Mouse (Mus musculus) monocyte, adult 5-6 weeks (primary cell): ENCODE measurements at regions not wholly inside any gene's neighbourhood (a gene's known extent, or its start where the extent isn't known, plus 50 kb on each side); places are given as distances from the start of the nearest gene placed in this dataset.
"Not testable (repeated sequence)": the region's sequence is repeated elsewhere in the genome, so short reads cannot be mapped to it uniquely, and the experiment has no call there.

ENCODE experiments used
- ATAC-seq: fragments of 153-309, 156-312 bp; replicated peaks from 2 replicates; pipeline ENCODE4 v1.8.0; 2017; ENCODE audit warnings: mild to moderate bottlenecking; ENCODE audit not compliant: low TSS enrichment, insufficient number of reproducible peaks, severe bottlenecking, poor library complexity, low FRiP score

DNA sequence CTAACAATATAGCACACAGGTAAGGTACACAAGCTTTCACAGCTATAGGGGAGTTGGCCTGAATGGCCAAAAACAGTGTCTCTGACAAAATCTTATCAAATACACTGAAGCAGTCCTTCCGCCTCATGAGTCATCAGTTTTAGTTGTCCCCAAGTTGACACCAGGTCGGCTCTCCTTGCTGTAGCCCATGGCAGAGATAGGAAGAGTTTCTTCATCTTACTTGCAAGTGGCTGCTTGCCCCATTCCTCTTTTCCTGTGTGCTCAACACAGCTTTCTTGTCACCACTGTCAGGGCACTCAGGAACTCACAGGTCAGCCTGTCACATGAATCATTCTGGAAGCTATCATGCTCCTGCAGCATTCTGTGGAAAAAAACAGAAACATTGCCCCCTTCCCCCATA lies 77.1 kb downstream of the Olfr721-ps1 start:
- ATAC-seq, result not testable (repeated sequence)

DNA sequence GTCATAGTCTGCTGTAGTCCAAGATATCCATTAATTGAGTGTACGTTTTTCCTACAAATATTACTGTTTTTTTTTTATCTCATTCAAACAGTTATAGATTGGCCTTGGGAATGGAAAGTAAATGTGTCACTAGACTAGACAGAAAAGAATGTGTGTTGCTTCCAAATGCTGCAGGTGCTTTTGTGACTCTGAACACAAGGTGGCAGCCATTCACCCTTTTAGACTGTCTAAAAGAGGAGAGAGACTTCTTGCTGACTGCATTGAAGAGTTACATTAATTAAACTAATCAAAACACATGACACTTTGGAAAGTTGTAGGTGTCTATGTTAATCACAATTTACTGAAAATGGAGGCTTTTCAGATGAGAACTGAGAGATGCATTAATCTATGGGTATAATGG lies 80.7 kb downstream of the Olfr721-ps1 start:
- ATAC-seq, result no peak

DNA sequence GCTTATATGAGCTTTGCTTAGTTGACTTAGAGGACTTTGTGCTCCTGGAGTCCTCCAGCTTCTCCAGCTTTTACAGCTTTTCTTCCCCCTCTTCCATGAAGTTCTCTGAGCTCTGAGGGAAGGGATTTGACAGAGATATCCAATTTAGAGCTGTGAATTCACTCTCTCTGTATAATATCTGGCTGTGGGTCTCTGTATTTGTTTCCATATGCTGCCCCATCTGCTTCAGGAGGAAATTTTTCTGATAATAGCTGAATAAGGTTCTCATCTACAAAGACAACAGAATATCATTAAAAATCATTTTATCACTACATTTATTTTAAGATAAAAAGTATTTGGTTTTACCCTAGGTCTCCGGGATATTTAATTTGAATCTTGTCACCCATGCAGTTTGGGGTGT lies 85.3 kb downstream of the Olfr721-ps1 start:
- ATAC-seq, result no peak

DNA sequence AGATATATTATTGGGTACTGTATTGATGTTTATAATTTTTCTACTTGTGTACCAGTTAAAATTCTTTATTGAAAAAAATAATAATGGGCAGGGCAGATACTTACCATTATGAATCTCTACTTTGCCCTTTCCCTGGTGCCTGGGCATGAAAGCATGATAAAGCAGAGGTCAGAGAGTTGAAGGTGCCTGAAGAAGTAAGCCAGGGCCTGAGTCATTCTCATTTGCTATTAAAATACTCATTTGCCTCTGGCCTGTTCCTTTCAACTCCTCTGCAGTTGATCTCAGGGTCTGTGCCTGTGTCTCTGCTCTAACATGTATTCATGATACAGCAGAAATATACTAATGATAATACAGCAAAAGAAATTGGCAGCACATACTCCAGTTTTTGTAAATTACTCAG lies 89.4 kb downstream of the Olfr721-ps1 start:
- ATAC-seq, result no peak

DNA sequence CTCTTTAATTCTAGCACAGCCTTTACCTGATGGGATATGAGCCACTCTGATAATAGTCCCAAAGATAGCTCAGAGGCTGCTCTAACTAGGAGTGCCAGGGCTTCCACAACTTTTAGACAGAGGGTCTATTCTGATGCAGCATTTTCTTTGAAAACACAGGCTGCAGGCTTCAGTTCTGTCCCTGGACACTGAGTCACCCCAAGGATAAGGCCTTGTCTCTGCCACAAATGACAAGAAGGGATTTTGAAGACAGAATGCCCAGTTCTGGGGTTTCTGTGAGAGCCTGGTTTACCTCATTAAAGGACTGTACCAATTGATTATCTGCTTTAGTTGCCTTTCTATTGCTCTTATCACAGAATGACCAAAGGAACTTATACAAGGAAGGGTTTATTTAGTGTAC lies 90.9 kb downstream of the Olfr721-ps1 start:
- no peak for ATAC-seq

DNA sequence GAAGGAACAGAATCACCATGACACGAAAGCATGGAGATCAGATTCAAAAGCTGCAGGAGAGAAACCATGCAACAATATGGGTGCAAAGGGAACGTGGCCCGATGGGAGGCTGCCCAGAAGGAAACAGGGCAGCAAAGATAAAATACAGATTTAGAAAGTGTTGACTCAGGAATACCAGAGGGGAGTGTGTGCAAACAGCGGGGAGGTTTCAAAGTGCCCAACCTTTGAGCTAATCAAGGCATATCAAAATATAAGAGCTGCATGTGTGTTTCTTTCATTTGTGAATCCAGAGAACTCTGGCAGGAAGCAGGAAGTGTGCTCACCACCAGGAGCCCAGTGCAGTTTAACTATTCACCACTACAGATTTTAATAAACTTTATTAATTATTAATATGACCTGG lies 110.8 kb downstream of the Olfr721-ps1 start:
- no peak for ATAC-seq

DNA sequence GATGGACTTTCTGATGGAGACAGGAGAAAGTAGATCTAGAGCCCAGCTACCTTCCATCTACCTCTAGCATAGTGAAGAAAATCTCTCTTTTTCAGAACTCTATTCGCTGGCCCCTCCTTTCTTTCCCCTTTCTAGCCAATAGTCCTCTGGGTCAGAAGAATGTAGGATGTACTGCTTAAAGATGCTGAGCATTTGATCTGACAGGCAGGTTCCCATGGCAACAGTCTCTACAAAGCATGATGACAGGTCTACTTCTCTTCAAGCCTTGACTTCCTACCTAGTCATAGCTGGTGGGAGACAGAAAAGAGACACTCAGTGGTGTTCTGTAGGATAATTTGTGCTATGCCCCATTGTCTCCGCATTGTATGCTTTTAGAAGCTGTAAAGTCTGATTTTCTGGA lies 112.0 kb downstream of the Olfr721-ps1 start:
- ATAC-seq, result no peak

DNA sequence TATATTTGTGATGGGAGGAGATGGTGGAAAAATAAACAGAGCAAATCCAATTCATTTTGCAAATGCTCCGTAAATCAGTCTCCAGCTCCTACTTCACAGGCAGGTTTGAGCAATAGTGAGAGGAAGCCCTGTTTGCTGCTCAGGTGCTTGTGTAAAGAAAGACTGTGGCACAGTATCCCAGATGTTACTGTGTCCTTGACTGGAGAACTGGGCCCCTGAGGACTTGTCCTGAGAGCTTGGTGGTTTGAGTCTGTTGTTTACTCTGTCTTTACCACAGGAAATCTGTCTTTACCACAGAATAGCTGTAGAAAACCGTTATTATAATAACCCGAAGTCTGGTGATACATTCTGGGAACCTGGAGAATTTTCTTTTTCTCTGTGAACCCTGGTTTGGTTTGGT lies 112.4 kb downstream of the Olfr721-ps1 start:
- ATAC-seq, result no peak

DNA sequence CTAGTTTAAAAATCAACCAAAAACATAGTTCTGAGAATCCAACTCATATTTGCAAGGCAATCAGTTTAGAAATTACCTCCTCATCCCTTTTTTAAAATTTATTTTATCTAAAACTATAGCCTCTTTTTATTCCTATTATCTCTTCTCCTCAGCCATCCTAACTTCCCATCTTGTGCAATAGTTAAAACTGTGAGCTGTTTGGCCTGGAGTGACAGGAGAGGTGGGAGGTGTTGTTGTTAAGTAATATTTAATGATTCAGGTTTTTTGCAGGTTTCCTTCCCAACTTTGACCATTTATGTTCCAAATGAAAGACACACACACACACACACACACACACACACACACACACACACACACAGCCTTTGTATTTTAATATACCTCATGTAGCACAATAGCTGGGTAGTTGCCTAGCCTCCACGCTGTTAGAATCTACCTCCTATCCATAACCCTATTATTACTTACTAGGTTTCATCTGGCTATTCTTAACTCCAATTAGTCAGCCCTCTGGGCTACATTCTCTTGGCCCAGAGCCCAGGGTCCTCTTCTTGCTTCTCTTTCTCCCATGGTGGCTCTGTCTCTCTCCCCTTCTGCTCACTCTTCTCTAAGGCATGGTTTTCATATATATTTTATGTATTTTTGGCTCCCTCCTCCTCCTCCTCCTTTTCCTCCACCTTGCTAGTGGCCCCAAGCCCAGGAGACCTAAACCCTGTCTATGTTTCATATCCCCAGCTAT lies 113.5 kb downstream of the Olfr721-ps1 start:
- ATAC-seq, result no peak

DNA sequence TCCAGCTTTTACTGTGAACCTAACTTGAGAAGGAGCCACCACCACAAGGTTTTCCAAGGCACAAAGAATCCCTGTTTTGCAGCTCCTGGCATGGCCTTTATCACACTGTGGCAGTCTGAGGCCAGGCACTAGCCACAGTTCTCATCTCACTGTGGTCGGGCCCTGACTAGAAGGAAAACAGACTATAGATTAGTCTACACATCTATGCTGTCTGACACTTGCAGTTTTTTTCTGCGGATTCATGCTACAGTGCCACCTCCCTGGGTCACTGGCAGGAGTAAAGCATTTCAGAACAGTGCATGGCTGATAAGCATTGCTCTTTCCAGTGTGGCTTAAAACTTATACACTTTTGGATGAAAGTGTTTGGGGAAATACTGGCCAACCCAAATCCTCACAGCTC lies 114.3 kb downstream of the Olfr721-ps1 start:
- no peak for ATAC-seq

DNA sequence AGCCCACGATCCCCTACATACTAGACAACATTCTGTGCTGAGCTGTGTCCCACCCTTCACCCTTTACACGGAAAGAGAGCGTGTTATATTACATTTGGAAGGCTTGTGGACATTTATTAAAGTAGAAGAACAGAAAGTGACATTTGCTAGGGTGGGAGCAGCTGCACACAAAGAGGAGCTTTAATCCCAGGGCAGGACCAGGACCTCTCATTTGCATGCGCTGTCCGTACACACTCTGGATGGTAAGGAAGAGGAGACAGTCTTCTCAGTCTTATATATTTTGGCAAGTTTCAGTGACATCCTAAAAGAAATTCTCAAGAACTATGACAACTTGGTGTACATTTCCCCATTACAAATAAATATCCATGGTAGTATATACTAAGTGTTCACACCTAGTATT lies 114.8 kb downstream of the Olfr721-ps1 start:
- ATAC-seq, result no peak

DNA sequence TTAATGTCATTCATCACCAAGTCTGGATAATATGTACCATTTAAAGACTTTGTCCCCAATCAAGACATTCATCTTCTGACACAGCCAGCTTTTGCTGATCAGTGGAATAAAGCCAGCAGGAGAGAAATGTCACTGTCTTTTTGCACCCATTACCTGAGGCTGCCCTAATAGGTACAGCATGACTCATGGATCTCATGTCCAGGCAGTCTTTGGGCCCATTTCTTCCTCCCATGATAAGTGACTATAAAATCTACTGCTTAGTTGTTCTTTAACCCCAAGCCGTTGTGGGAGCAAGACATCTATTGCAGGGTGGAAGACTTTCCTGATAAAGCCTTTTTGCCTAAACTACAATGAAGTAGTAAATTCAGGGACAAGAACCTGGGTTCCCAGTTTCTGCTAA lies 116.9 kb downstream of the Olfr721-ps1 start:
- no peak for ATAC-seq

DNA sequence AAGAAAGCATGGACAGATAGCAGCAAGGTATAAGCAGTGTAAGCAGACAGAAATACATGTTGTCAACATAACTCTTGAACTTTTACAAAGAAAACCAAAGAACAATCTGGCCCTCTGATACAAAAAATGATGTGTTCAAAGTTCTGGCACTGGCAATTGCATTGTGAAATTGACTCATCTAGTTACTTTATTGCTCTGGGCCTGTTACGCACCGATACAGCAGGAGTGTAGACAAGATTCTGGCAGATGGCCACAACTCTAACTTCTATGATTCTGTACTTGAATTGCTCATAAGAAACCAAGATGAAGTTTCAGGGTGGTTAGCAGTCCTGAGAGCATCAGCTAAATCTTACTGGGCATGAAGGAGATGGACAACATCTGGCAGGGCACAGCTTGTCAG lies 117.7 kb downstream of the Olfr721-ps1 start:
- no peak for ATAC-seq

DNA sequence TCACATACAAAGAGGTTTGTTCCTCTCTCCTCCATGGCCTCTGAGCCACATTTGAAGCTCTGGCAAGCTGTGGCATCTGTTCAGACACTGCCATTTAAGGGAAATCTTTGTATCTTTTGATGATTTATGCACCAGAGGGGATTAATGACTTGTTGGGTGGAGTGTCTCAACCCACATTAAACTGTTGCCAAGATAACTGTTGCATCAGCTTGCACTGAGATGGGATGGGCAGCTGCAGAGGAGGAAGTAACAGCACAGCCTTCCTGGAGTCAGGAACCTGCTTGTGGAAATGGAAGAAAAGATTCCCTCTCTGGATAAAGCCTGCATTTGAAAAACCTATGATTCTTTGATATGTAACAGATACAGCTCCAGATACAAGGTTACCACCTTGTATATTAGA lies 119.1 kb downstream of the Olfr721-ps1 start:
- ATAC-seq, result no peak

DNA sequence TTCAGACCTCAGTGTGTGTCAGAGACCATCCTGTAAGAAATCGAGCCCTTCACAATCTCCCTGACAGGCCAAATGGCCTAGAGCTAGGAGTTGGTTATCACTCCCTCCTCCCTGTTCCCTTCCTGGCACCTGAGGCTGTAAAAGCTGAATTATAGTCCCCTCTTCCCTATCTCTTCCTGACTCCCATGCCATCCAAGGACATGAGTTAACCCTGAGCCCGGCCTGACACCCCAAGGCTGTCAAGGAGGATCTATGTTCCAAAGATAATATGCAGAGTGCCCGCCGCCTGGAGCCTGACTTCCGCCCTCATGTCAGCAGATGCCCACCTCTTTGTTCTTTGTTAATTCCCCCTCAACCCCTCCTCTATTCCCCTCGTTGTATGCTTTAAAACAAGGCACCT lies 120.2 kb downstream of the Olfr721-ps1 start:
- not testable (repeated sequence) for ATAC-seq

DNA sequence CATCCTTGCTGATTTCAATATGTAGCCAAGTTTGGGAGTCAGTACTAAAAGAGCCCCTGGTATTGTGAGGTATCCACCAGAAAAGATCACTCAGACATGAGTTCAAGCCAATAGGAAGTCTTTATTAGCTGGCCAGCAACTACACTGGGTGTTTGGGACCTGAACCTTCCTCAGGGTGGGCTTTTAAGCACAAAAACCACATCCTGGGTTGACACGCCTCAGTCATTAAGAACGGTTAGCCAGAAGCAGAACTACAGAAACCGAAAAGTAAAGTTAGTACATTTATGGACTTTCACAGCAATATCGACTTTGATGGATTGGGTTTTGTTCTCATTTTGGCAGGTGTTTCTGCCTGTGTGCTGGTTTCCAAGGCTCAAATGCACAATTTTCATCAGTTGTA lies 124.1 kb downstream of the Olfr721-ps1 start:
- no peak for ATAC-seq

DNA sequence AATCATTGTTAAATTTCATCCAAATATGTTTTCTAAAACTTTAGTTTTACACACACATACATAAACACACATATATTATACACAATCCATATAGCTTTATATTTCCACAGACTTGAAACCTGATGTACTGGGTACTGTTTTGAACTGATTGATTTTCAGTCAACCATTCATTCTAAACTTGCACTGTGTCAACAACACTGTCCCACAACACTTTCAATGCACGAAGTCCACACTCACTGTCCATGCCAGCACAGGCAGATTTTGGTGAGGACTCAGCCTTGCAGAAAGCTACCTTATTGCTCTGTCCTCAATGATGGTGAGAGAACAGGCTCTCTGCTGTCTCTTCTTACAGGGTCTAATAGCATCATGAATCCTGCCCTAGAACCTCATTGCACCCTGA lies 127.3 kb downstream of the Olfr721-ps1 start:
- no peak for ATAC-seq

DNA sequence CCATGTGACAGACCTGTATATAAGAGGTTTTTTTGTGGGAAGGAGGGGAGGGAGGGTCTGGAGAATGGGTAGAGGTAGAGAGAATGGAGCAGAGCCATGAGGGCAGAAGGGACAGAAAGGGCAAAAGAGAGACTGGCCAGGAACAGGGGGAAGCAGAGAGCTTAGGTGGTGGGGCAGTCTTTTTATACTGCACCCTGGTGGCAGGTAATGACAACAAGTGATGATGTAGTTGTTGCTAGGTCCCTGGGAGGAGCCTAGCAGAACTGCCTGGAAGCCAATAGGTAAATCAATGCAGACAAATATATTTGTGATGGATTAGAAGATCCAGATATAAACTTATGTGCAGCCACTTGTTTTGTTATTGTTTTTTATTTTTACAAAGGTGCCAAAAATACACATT lies 140.1 kb downstream of the Olfr721-ps1 start:
- no peak for ATAC-seq

DNA sequence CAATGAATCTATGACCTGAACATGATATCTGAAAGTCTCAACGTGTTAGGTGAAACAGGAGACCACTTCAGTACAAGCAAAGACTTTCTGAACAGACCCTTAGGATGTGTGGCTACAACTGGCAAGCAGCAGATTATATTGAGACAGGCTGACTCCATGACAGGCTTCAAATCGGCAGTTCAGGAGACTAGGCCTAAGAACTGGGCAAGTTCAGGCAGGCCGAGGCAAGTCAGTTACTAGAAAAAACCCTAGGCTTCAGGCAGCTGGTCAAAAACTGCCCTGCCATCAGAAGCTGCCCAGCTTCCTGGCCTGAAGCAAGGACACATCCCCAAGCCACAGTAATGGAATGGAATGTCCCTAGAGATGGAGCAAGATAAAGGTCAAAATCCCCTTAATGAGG lies 140.6 kb downstream of the Olfr721-ps1 start:
- no peak for ATAC-seq

DNA sequence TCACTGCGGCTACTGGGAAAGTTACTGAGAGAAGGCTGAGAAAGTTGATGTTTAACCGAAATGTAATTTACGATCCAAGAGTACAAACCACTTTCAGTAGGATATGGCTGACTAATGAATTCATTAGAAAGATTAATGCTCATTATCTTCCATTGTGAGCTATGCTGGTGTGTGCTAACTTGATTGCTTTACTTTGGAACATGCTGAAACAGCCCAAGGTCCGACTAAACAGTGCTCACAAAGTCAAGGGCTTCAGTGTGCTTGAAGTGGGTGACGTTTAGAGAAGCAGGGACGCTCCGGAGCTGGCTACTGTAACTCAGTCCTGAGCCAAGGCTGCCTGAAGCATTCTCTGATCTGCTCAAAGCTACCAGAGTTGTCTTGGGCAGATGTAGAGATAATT lies 143.1 kb downstream of the Olfr721-ps1 start:
- no peak for ATAC-seq

DNA sequence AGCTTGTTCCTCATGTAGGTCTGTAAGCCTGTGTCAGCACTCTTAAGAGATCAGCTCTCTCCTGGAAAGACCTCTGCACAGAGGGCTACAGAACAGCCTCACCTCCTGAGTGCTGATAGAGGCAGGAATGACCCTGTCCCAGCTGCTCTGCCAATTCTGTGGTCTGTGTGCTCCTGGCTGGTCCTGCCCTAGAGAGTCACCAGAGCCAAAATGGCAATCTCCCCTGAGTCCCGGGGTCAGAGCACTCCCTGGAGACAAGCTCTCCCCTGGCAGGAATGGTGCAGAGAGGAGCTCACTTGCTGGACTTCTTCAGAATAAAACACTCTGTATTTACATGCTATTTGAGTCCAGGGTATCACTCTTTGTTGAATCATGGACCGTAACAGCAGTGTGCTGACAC lies 149.9 kb upstream of the Slc4a7 start:
- no peak for ATAC-seq
